Mouse (Mus musculus) MEL (cell line): Measurements from ENCODE around the gene Tom1l2. TPM values are rescaled to one million over a fixed set of nuclear protein-coding genes. Genes with fewer than 3 reads are reported as not detected.

Experiments used
- DNase-seq: peaks from one replicate; pipeline ENCODE4 v3.0.0; 2011; ENCODE audit warnings: low read depth, low spot score
- H3K27ac ChIP-seq: 2 replicates; pipeline ENCODE4 v1.5.1; 2012; ENCODE audit warnings: low read depth, mild to moderate bottlenecking, control low read depth, low read length, moderate library complexity; ENCODE audit not compliant: control insufficient read depth
- H3K27me3 ChIP-seq, 2 experiments: fragments of 150-350 bp in 1 of 2; sonication (generic) in 1 of 2; 2 replicates each; pipeline ENCODE4 v1.6.1; 2012; ENCODE audit warnings: low read length in 2 of 2, mild to moderate bottlenecking in 2 of 2, improper control_type of control experiment in 1 of 2, moderate library complexity in 1 of 2; ENCODE audit not compliant: insufficient read depth in 2 of 2, control insufficient read depth in 1 of 2
- H3K36me3 ChIP-seq, 2 experiments: 2 replicates each; pipeline ENCODE4 v1.6.1; 2012 to 2014; ENCODE audit warnings: low read length in 2 of 2, improper control_type of control experiment in 1 of 2, inconsistent platforms in 1 of 2, mild to moderate bottlenecking in 1 of 2; ENCODE audit not compliant: insufficient read depth in 2 of 2, control insufficient read depth in 1 of 2
- H3K4me1 ChIP-seq, 2 experiments: fragments of 150-350 bp in 1 of 2; sonication (generic) in 1 of 2; 2 replicates each; pipeline ENCODE4 v1.6.1; 2012; ENCODE audit warnings: low read length in 2 of 2, improper control_type of control experiment in 1 of 2, mild to moderate bottlenecking in 1 of 2; ENCODE audit not compliant: insufficient read depth in 2 of 2, control insufficient read depth in 1 of 2
- H3K4me3 ChIP-seq, 2 experiments: fragments of 150-350 bp in 1 of 2; sonication (generic) in 1 of 2; 2 replicates each; pipeline ENCODE4 v1.5.1; 2012; ENCODE audit warnings: low read depth in 2 of 2, low read length in 2 of 2, mild to moderate bottlenecking in 2 of 2, moderate library complexity in 2 of 2, control low read depth in 1 of 2, improper control_type of control experiment in 1 of 2; ENCODE audit not compliant: control insufficient read depth in 1 of 2, insufficient read depth in 1 of 2
- H3K79me2 ChIP-seq: 2 replicates; pipeline ENCODE4 v1.6.1; 2012; ENCODE audit warnings: mild to moderate bottlenecking, low read length, moderate library complexity; ENCODE audit not compliant: control insufficient read depth, poor library complexity, insufficient read depth
- H3K9ac ChIP-seq: 2 replicates; pipeline ENCODE4 v1.6.1; 2012; ENCODE audit warnings: low read depth, mild to moderate bottlenecking, control low read depth, low read length, moderate library complexity; ENCODE audit not compliant: control insufficient read depth, poor library complexity, severe bottlenecking
- H3K9me3 ChIP-seq: fragments of 150-350 bp; sonication (generic); replicated peaks from 2 replicates; pipeline ENCODE4 v1.6.1; 2012; ENCODE audit warnings: mild to moderate bottlenecking, low read length, improper control_type of control experiment, moderate library complexity; ENCODE audit not compliant: insufficient read depth
- BHLHE40 ChIP-seq: IDR thresholded peaks from 2 replicates; pipeline ENCODE4 v1.6.1; 2012; ENCODE audit warnings: low read depth, mild to moderate bottlenecking, inconsistent platforms, low read length, improper control_type of control experiment, borderline replicate concordance
- CHD1 ChIP-seq: IDR thresholded peaks from 2 replicates; pipeline ENCODE4 v1.6.1; 2012; ENCODE audit warnings: low read depth, mild to moderate bottlenecking, inconsistent platforms, low read length, improper control_type of control experiment
- CTCF ChIP-seq, 3 experiments: IDR thresholded peaks in 2 of 3; conservative IDR thresholded peaks in 1 of 3; 2 replicates each; pipeline ENCODE4 v1.5.1; 2011 to 2012; ENCODE audit warnings: low read length in 3 of 3, low read depth in 2 of 3, mild to moderate bottlenecking in 2 of 3, improper control_type of control experiment in 1 of 3, inconsistent platforms in 1 of 3, mixed read lengths in 1 of 3, moderate library complexity in 1 of 3; ENCODE audit not compliant: control insufficient read depth in 1 of 3, insufficient read depth in 1 of 3, poor library complexity in 1 of 3, severe bottlenecking in 1 of 3
- E2F4 ChIP-seq: IDR thresholded peaks from 2 replicates; pipeline ENCODE4 v1.6.1; 2011; ENCODE audit warnings: low read depth, low read length, improper control_type of control experiment, borderline replicate concordance
- EP300 ChIP-seq, 2 experiments: IDR thresholded peaks; 2 replicates each; pipeline ENCODE4 v1.6.1; 2011; ENCODE audit warnings: improper control_type of control experiment in 2 of 2, low read length in 2 of 2, low read depth in 1 of 2, mild to moderate bottlenecking in 1 of 2
- ETS1 ChIP-seq: IDR thresholded peaks from 2 replicates; pipeline ENCODE4 v1.6.1; 2012; ENCODE audit warnings: low read depth, mild to moderate bottlenecking, inconsistent platforms, low read length, improper control_type of control experiment, moderate library complexity
- GATA1 ChIP-seq: IDR thresholded peaks from 2 replicates; pipeline ENCODE4 v1.6.1; 2011; ENCODE audit warnings: low read depth, low read length, improper control_type of control experiment
- MAX ChIP-seq: IDR thresholded peaks from 2 replicates; pipeline ENCODE4 v1.6.1; 2011; ENCODE audit warnings: low read length, improper control_type of control experiment
- MAZ ChIP-seq: IDR thresholded peaks from 2 replicates; pipeline ENCODE4 v1.6.1; 2012; ENCODE audit warnings: low read depth, mild to moderate bottlenecking, inconsistent platforms, low read length, improper control_type of control experiment
- MEF2A ChIP-seq: IDR thresholded peaks from 2 replicates; pipeline ENCODE4 v1.6.1; 2014; ENCODE audit warnings: low read depth, mild to moderate bottlenecking, inconsistent platforms, low read length, improper control_type of control experiment; ENCODE audit not compliant: poor library complexity, insufficient replicate concordance, severe bottlenecking; ENCODE audit errors: extremely low read depth
- NRF1 ChIP-seq: IDR thresholded peaks from 2 replicates; pipeline ENCODE4 v1.6.1; 2014; ENCODE audit warnings: low read depth, mild to moderate bottlenecking, inconsistent platforms, low read length, improper control_type of control experiment, moderate library complexity; ENCODE audit not compliant: poor library complexity, insufficient read depth, severe bottlenecking
- RAD21 ChIP-seq: IDR thresholded peaks from 2 replicates; pipeline ENCODE4 v1.6.1; 2011; ENCODE audit warnings: mild to moderate bottlenecking, low read depth, low read length, improper control_type of control experiment
- RCOR1 ChIP-seq: IDR thresholded peaks from 2 replicates; pipeline ENCODE4 v1.6.1; 2012; ENCODE audit warnings: low read depth, mild to moderate bottlenecking, inconsistent platforms, low read length, improper control_type of control experiment
- SIN3A ChIP-seq: IDR thresholded peaks from 2 replicates; pipeline ENCODE4 v1.6.1; 2012; ENCODE audit warnings: low read length, improper control_type of control experiment, inconsistent platforms
- SMC3 ChIP-seq: IDR thresholded peaks from 2 replicates; pipeline ENCODE4 v1.6.1; 2011; ENCODE audit warnings: low read depth, low read length, improper control_type of control experiment
- TAL1 ChIP-seq: IDR thresholded peaks from 2 replicates; pipeline ENCODE4 v1.6.1; 2012; ENCODE audit warnings: mild to moderate bottlenecking, inconsistent platforms, low read length, moderate library complexity, mixed read lengths
- TBP ChIP-seq: IDR thresholded peaks from 2 replicates; pipeline ENCODE4 v1.8.0; 2011; ENCODE audit warnings: low read depth, low read length, improper control_type of control experiment
- TCF12 ChIP-seq: IDR thresholded peaks from 2 replicates; pipeline ENCODE4 v1.6.1; 2014; ENCODE audit warnings: low read depth, mild to moderate bottlenecking, inconsistent platforms, low read length, improper control_type of control experiment, moderate library complexity
- USF1 ChIP-seq: IDR thresholded peaks from 2 replicates; pipeline ENCODE4 v1.6.1; 2014; ENCODE audit warnings: low read depth, mild to moderate bottlenecking, inconsistent platforms, low read length, improper control_type of control experiment, moderate library complexity
- USF2 ChIP-seq, 2 experiments: IDR thresholded peaks; 2 replicates each; pipeline ENCODE4 v1.6.1; 2011 to 2012; ENCODE audit warnings: improper control_type of control experiment in 2 of 2, low read length in 2 of 2, borderline replicate concordance in 1 of 2, inconsistent platforms in 1 of 2, low read depth in 1 of 2, mild to moderate bottlenecking in 1 of 2; ENCODE audit not compliant: insufficient read depth in 1 of 2
- ZC3H11A ChIP-seq: IDR thresholded peaks from 2 replicates; pipeline ENCODE4 v1.6.1; 2012; ENCODE audit warnings: low read depth, mild to moderate bottlenecking, inconsistent platforms, low read length, improper control_type of control experiment
- ZMIZ1 ChIP-seq: IDR thresholded peaks from 2 replicates; pipeline ENCODE4 v1.6.1; 2012; ENCODE audit warnings: low read depth, mild to moderate bottlenecking, inconsistent platforms, low read length, improper control_type of control experiment, moderate library complexity
- ZNF384 ChIP-seq: IDR thresholded peaks from 2 replicates; pipeline ENCODE4 v1.6.1; 2012; ENCODE audit warnings: low read depth, mild to moderate bottlenecking, inconsistent platforms, low read length, improper control_type of control experiment
- polyA plus RNA-seq, 2 experiments: library from polyadenylated mRNA; stranded (reverse) in 1 of 2; unstranded in 1 of 2; fragments of >175 nt in 1 of 2; fragments of >200 nt in 1 of 2; gene quantifications; 2 replicates each; pipeline versions ENCODE4 v1.2.1 to v1.2.4; 2012; ENCODE audit warnings: low replicate concordance in 2 of 2, low read depth in 1 of 2; ENCODE audit not compliant: insufficient read length in 2 of 2, insufficient read depth in 1 of 2, missing spikeins in 1 of 2
- total RNA-seq: library from RNA; depleted of rRNA; stranded (reverse); fragments of 300-350 nt; gene quantifications from 2 replicates; pipeline ENCODE4 v1.2.3, GENCODE M21; 2012

Tom1l2 gene
- total and polyA plus RNA-seq, 3 experiments, result 6.8 to 12.2 TPM; not detected in 1

- no peak overlapping the region for H3K9ac ChIP-seq
- H3K27ac ChIP-seq, result no peak overlapping the region
- H3K9me3 ChIP-seq, result no peaks in the 10 kb centered on the region
- H3K36me3 ChIP-seq, result no peaks in the 10 kb centered on the region
- H3K27me3 ChIP-seq, result no peaks in the 10 kb centered on the region
- no peak overlapping the region for H3K4me3 ChIP-seq
- TF ChIP-seq TCF12, result peak; percentile 48; the same call in 1 of the 2 replicates
- no peak for TF ChIP-seq BHLHE40
- no peak for TF ChIP-seq ZNF384
- TF ChIP-seq MAX, result no peak
- no peak for TF ChIP-seq CHD1
- TF ChIP-seq TAL1, result peak; percentile 54
- peak; percentile 33; the same call in 1 of the 2 replicates for TF ChIP-seq ETS1
- no peak for TF ChIP-seq CTCF (IDR thresholded peaks at IDR 0.05 in 2 of 3, conservative IDR thresholded peaks at IDR 0.05 in 1 of 3; ENCODE audit: control insufficient read depth in 1 of 3, insufficient read depth in 1 of 3, low read depth in 2 of 3, low read length in 3 of 3, poor library complexity in 1 of 3, severe bottlenecking in 1 of 3)
- TF ChIP-seq MAZ, result no peak
- no peak for TF ChIP-seq SIN3A
- TF ChIP-seq EP300 (IDR thresholded peaks at IDR 0.05; ENCODE audit: low read depth in 1 of 2, low read length in 2 of 2), result peak; percentile 50 to 67
- no peak for TF ChIP-seq USF1
- peak; percentile 37; the same call in 1 of the 2 replicates for TF ChIP-seq GATA1
- peak; percentile 25; the same call in 1 of the 2 replicates for TF ChIP-seq RCOR1
- TF ChIP-seq TBP, result no peak
- DNase-seq, result peak; percentile 27
- no peaks in the 10 kb centered on the region for H3K79me2 ChIP-seq
- no peaks in the 10 kb centered on the region for H3K4me1 ChIP-seq
These were observed 72.0 kb downstream of the Tom1l2 start for GRCm38 (mm10) chr11:60280429-60281414.

DNA sequence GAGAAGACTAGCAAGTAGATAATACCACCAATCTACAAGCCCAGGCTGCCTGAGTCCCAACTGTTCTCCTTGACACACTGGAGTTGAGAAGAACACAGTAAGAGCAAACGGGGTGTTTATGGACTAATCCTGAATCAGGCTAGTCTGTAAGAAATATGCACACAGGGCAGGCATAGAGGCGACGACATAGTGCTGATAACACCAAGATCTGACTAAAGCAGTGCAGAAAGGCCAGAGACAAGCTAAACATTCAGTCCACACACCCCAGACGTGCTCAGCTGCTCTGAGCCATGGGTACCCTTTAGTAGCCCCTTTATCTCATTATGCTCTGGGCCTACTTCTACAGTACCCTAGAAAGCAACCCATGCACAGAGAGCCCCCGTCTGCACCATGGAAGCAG is 73.2 kb downstream of the Tom1l2 start:
- no peaks in the 10 kb centered on the region for H3K79me2 ChIP-seq
- H3K4me1 ChIP-seq, result no peaks in the 10 kb centered on the region
- no peak overlapping the region for H3K27ac ChIP-seq
- no peak for TF ChIP-seq USF1
- TF ChIP-seq SMC3, result no peak
- TF ChIP-seq ZMIZ1, result no peak
- no peak for TF ChIP-seq RAD21
- no peak for TF ChIP-seq NRF1
- no peak for TF ChIP-seq GATA1
- no peak for TF ChIP-seq RCOR1
- TF ChIP-seq USF2 (IDR thresholded peaks at IDR 0.05; ENCODE audit: borderline replicate concordance in 1 of 2, insufficient read depth in 1 of 2, low read depth in 1 of 2, low read length in 2 of 2), result no peak
- TF ChIP-seq ZC3H11A, result no peak
- no peak for TF ChIP-seq EP300 (IDR thresholded peaks at IDR 0.05; ENCODE audit: low read depth in 1 of 2, low read length in 2 of 2)
- TF ChIP-seq MAZ, result no peak
- TF ChIP-seq MEF2A, result no peak
- no peak for TF ChIP-seq BHLHE40
- TF ChIP-seq CTCF (IDR thresholded peaks at IDR 0.05 in 2 of 3, conservative IDR thresholded peaks at IDR 0.05 in 1 of 3; ENCODE audit: control insufficient read depth in 1 of 3, insufficient read depth in 1 of 3, low read depth in 2 of 3, low read length in 3 of 3, poor library complexity in 1 of 3, severe bottlenecking in 1 of 3), result no peak
- TF ChIP-seq TBP, result no peak
- TF ChIP-seq TCF12, result no peak
- TF ChIP-seq E2F4, result no peak
- no peak for TF ChIP-seq MAX
- H3K36me3 ChIP-seq, result no peaks in the 10 kb centered on the region
- H3K9me3 ChIP-seq, result no peaks in the 10 kb centered on the region
- no peak for DNase-seq
- H3K9ac ChIP-seq, result no peak overlapping the region
- H3K27me3 ChIP-seq, result no peaks in the 10 kb centered on the region
- no peak overlapping the region for H3K4me3 ChIP-seq
